Mouse (Mus musculus) CH12.LX (cell line): ENCODE measurements around the gene Rab5b.

ENCODE experiments used
- BHLHE40 ChIP-seq: IDR thresholded peaks from 2 replicates; pipeline ENCODE4 v1.6.1; 2011; ENCODE audit warnings: mild to moderate bottlenecking, low read depth, low read length, improper control_type of control experiment
- CHD1 ChIP-seq: IDR thresholded peaks from 2 replicates; pipeline ENCODE4 v1.6.1; 2012; ENCODE audit warnings: low read depth, low read length, improper control_type of control experiment, inconsistent platforms
- CTCF ChIP-seq, 2 experiments: IDR thresholded peaks in 1 of 2; conservative IDR thresholded peaks in 1 of 2; 2 replicates each; pipeline ENCODE4 v1.5.1; 2011 to 2012; ENCODE audit warnings: low read depth in 2 of 2, low read length in 2 of 2, improper control_type of control experiment in 1 of 2, inconsistent platforms in 1 of 2, mild to moderate bottlenecking in 1 of 2, moderate library complexity in 1 of 2
- ELF1 ChIP-seq: IDR thresholded peaks from 2 replicates; pipeline ENCODE4 v1.6.1; 2014; ENCODE audit warnings: low read depth, mild to moderate bottlenecking, inconsistent platforms, low read length, improper control_type of control experiment
- EP300 ChIP-seq: IDR thresholded peaks from 2 replicates; pipeline ENCODE4 v1.6.1; 2011; ENCODE audit warnings: low read length, improper control_type of control experiment
- MAZ ChIP-seq: IDR thresholded peaks from 2 replicates; pipeline ENCODE4 v1.6.1; 2012; ENCODE audit warnings: low read depth, mild to moderate bottlenecking, inconsistent platforms, low read length, improper control_type of control experiment, moderate library complexity
- MEF2A ChIP-seq: IDR thresholded peaks from 2 replicates; pipeline ENCODE4 v1.6.1; 2014; ENCODE audit warnings: low read depth, mild to moderate bottlenecking, inconsistent platforms, low read length, improper control_type of control experiment, borderline replicate concordance
- POLR2A ChIP-seq: IDR thresholded peaks from 2 replicates; pipeline ENCODE4 v1.6.1; 2011; ENCODE audit warnings: low read depth, mild to moderate bottlenecking, improper control_type of control experiment, low read length
- ZKSCAN1 ChIP-seq: IDR thresholded peaks from 2 replicates; pipeline ENCODE4 v1.6.1; 2012; ENCODE audit warnings: low read depth, inconsistent platforms, low read length, improper control_type of control experiment, borderline replicate concordance
- ZMIZ1 ChIP-seq: IDR thresholded peaks from 2 replicates; pipeline ENCODE4 v1.6.1; 2012; ENCODE audit warnings: low read depth, mild to moderate bottlenecking, inconsistent platforms, low read length, improper control_type of control experiment

GRCm38 (mm10) chr10:128646139-128647089 lies 49.6 kb downstream of the Rab5b start:
- TF ChIP-seq POLR2A, result no peak
- no peak for TF ChIP-seq CTCF (conservative IDR thresholded peaks at IDR 0.05 in 1 of 2, IDR thresholded peaks at IDR 0.05 in 1 of 2; ENCODE audit: low read depth in 2 of 2, low read length in 2 of 2)
- no peak for TF ChIP-seq BHLHE40
- TF ChIP-seq EP300, result no peak; the same call in 1 of the 2 replicates
- no peak for TF ChIP-seq ELF1
- no peak for TF ChIP-seq MEF2A
- TF ChIP-seq MAZ, result no peak
- TF ChIP-seq CHD1, result no peak
- no peak for TF ChIP-seq ZMIZ1
- TF ChIP-seq ZKSCAN1, result no peak
